Mouse (Mus musculus): Measurements from ENCODE around the gene Daglb.
"Not testable (repeated sequence)": the region's sequence is repeated elsewhere in the genome, so short reads cannot be mapped to it uniquely, and the experiment has no call there.

Gene Daglb

GRCm38 (mm10) chr5:143487193-143487592 is 22.8 kb downstream of the Daglb start:
- DNase-seq (ENCODE audit: low spot score in 2 of 2) = no peak

GRCm38 (mm10) chr5:143487998-143488397 is 23.6 kb downstream of the Daglb start:
- no peak for DNase-seq (ENCODE audit: low spot score in 2 of 2)

- DNase-seq (ENCODE audit: low spot score in 2 of 2) = no peak
Observed at GRCm38 (mm10) chr5:143489749-143490342, 25.5 kb downstream of the Daglb start.

- DNase-seq (ENCODE audit: low spot score in 2 of 2) = no peak
Observed at GRCm38 (mm10) chr5:143491736-143492135, 27.4 kb downstream of the Daglb start.

- no peak for DNase-seq (ENCODE audit: low spot score in 2 of 2)
Observed at GRCm38 (mm10) chr5:143493163-143493562, 28.8 kb downstream of the Daglb start.

- no peak for DNase-seq (ENCODE audit: low spot score in 2 of 2)
Observed at GRCm38 (mm10) chr5:143495708-143496107, 31.3 kb downstream of the Daglb start.

GRCm38 (mm10) chr5:143497451-143497850 is 33.1 kb downstream of the Daglb start:
- no peak for DNase-seq (ENCODE audit: low spot score in 2 of 2)

- DNase-seq (ENCODE audit: low spot score in 2 of 2) = no peak
Observed at GRCm38 (mm10) chr5:143499197-143499596, 34.8 kb downstream of the Daglb start.

GRCm38 (mm10) chr5:143499686-143500085 is 35.3 kb downstream of the Daglb start:
- no peak for DNase-seq (ENCODE audit: low spot score in 2 of 2)

GRCm38 (mm10) chr5:143500711-143501110 is 36.3 kb downstream of the Daglb start:
- not testable (repeated sequence) for DNase-seq (ENCODE audit: low spot score in 2 of 2)

GRCm38 (mm10) chr5:143501140-143501539 is 36.8 kb downstream of the Daglb start:
- no peak for DNase-seq (ENCODE audit: low spot score in 2 of 2)

GRCm38 (mm10) chr5:143501649-143502048 is 37.3 kb downstream of the Daglb start:
- DNase-seq (ENCODE audit: low spot score in 2 of 2) = no peak

- no peak for DNase-seq (ENCODE audit: low spot score in 2 of 2)
Observed at GRCm38 (mm10) chr5:143502899-143503557, 38.6 kb downstream of the Daglb start.

- DNase-seq (ENCODE audit: low spot score in 2 of 2) = no peak
Observed at GRCm38 (mm10) chr5:143503740-143504139, 39.4 kb downstream of the Daglb start.

GRCm38 (mm10) chr5:143504453-143504852 is 40.1 kb downstream of the Daglb start:
- DNase-seq (ENCODE audit: low spot score in 2 of 2) = no peak

GRCm38 (mm10) chr5:143505056-143505455 is 40.7 kb downstream of the Daglb start:
- no peak for DNase-seq (ENCODE audit: low spot score in 2 of 2)

- no peak for DNase-seq (ENCODE audit: low spot score in 2 of 2)
Observed at GRCm38 (mm10) chr5:143505545-143505944, 41.2 kb downstream of the Daglb start.

- DNase-seq (ENCODE audit: low spot score in 2 of 2) = no peak
Observed at GRCm38 (mm10) chr5:143509294-143509693, 44.9 kb downstream of the Daglb start.

GRCm38 (mm10) chr5:143509737-143510136 is 45.4 kb downstream of the Daglb start:
- no peak for DNase-seq (ENCODE audit: low spot score in 2 of 2)

- DNase-seq (ENCODE audit: low spot score in 2 of 2) = no peak
Observed at GRCm38 (mm10) chr5:143511577-143511976, 47.2 kb downstream of the Daglb start.

GRCm38 (mm10) chr5:143512305-143512704 is 47.9 kb downstream of the Daglb start:
- DNase-seq (ENCODE audit: low spot score in 2 of 2) = no peak

- DNase-seq (ENCODE audit: low spot score in 2 of 2) = no peak
Observed at GRCm38 (mm10) chr5:143514878-143515277, 50.5 kb downstream of the Daglb start.

GRCm38 (mm10) chr5:143517005-143517404 is 52.6 kb downstream of the Daglb start:
- no peak for DNase-seq (ENCODE audit: low spot score in 2 of 2)

- DNase-seq (ENCODE audit: low spot score in 2 of 2) = no peak
Observed at GRCm38 (mm10) chr5:143517436-143517835, 53.1 kb downstream of the Daglb start.
